Mouse (Mus musculus): ENCODE results near the gene Kng1.

The Kng1 gene

DNA sequence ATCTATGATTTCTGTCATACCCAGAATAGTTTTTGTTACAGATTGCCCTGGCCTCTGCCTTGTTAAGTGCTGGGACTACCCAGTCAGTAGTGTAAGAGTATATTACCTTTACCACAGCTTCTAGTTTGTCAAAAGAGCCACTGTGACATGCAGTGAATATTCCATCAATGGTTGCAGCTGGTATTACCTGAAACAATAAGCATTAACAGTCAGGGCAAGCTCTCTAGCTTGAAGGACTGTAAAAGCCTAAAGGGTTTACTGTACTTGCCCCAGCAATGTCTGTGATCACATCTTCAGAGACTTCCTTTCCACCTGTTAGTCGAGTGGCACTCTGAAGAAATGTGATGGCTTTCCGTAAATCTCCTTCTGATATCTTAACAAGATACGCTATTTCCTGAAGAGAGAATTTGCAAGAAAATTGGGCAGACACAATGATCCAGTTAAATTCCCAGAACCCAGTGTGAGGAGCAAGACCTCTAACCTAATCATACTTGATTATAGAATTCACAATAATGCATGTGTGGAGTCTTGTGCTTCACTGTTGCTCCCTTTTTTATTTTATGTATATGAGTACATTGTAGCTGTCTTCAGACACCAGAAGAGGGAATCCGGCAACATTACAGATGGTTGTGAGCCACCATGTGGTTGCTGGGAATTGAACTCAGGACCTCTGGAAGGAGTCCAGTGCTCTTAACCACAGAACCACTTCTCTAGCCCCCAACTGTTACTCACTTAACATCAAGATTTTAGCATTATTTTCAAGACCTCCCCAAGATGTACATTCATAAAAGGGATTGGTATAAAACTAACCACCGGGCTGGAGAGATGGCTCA is 56.9 kb downstream of the Kng1 start:
- no peak for DNase-seq (ENCODE audit: low spot score)

DNA sequence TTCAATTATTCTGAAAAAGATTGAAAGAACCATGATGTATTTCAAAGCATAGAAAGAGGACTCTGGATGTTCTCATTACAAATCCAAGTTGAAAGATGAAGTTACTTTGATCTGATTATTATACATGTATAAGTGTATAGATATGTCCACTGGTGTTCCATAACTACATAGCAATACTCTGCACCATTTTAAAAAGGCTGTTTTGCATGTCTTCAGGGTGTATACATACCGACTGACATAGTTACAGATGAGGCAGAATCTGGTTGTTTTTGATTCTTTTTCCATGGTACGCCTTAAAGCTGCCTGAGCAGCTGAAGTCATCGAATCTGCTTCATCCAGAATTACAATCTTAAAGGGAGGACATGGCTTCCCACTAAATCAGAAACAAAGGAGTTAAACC is 57.8 kb downstream of the Kng1 start:
- no peak for DNase-seq (ENCODE audit: low spot score)

- no peak for DNase-seq (ENCODE audit: low spot score)
Measured at GRCm38 (mm10) chr16:23117173-23117572, 59.5 kb downstream of the Kng1 start.

- DNase-seq (ENCODE audit: low spot score), result no peak
Measured at GRCm38 (mm10) chr16:23122446-23122845, 64.8 kb downstream of the Kng1 start.

DNA sequence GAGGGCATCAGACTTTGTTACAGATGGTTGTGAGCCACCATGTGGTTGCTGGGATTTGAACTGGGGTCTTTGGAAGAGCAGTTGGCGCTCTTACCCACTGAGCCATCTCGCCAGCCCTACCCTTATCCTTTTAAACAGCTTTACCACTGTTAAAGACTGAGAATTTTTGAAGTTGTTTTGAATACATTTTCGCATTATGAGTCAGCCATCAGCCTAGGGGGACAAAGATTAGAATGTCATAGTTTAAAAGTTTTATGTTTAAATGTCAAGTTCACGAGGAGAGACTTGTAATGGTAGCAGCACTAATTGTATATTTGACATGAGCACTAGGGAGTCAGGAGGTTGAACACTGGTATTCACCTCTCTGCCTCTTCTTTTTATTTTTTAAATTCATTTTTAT is 65.4 kb downstream of the Kng1 start:
- no peak for DNase-seq (ENCODE audit: low spot score)

GRCm38 (mm10) chr16:23124398-23124797 is 66.7 kb downstream of the Kng1 start:
- DNase-seq (ENCODE audit: low spot score), result no peak

- DNase-seq (ENCODE audit: low spot score), result no peak
Measured at GRCm38 (mm10) chr16:23127311-23127672, 69.6 kb downstream of the Kng1 start.

DNA sequence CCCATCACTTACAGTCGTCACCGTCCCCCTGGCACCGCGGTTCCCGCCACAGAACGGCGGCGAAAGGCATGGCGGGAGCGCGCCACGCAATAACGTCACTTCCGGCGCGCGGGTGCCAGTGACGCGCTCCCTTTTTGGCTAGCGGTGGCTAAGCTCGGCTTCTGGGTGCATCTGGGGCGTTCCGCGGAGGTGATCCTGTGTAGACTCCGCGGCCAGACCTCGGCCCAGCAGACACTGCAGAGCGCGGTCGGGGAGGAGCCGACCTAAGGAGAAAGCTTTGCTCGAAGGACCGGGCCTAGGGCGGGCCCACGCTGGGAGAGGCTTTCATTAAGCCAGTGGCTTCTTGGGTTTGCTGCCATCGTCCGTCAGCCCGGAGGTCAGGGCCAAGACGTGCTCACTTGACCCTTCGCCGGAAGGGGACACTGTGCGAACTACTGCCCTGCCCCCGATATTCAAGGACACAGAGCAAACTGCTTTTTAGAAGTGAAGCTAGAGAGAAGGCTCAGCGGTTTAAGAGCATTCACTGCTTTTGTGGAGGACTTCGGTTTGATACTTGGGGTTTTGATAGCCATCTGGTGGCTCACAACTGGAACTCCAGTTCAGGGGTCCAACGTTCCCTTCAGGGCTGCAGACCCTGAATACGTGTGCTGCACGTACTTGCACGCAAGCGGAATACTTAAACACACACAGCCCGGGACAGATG is 70.2 kb downstream of the Kng1 start, which contains the start of gene Rfc4:
Gene Rfc4, minus strand, starts transcription at position 65 of the 703 bp plus-strand sequence.
- DNase-seq (ENCODE audit: low spot score), result peak; percentile 92

DNA sequence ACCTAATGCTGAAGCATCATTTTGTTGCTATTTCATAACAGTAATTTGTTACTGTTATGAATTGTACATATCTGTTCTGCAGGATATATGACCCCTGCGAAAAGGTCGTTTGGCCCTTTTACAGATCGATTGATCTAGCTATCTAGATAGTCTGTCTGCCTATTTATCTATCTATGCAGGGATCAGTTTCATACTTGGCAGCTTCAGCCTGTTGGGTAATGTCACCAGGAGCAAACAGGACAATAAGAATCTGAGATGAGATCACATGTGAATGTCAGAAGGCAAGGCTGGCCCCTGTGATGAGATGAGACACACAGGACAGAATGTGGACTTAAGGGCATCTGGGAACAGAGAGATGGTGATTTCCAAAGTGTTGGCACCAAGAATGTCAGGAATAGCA is 72.6 kb downstream of the Kng1 start:
- no peak for DNase-seq (ENCODE audit: low spot score)
